Mouse (Mus musculus) monocyte, adult 5-6 weeks (primary cell): Measurements from ENCODE around the gene Olfr813. TPM values are rescaled to one million over a fixed set of nuclear protein-coding genes. Genes with fewer than 3 reads are reported as not detected.
"Not testable (repeated sequence)": the region's sequence is repeated elsewhere in the genome, so short reads cannot be mapped to it uniquely, and the experiment has no call there.

Source experiments
- ATAC-seq: fragments of 153-309, 156-312 bp; replicated peaks from 2 replicates; pipeline ENCODE4 v1.8.0; 2017; ENCODE audit warnings: mild to moderate bottlenecking; ENCODE audit not compliant: low TSS enrichment, insufficient number of reproducible peaks, severe bottlenecking, poor library complexity, low FRiP score
- total RNA-seq: library from RNA; stranded (forward); fragments of 200-1000, 200-491, 200-594 nt; gene quantifications from 3 replicates; pipeline ENCODE4 v1.2.3, GENCODE M21; 2017

Olfr813 gene
- total RNA-seq = not detected in 3 replicates

DNA sequence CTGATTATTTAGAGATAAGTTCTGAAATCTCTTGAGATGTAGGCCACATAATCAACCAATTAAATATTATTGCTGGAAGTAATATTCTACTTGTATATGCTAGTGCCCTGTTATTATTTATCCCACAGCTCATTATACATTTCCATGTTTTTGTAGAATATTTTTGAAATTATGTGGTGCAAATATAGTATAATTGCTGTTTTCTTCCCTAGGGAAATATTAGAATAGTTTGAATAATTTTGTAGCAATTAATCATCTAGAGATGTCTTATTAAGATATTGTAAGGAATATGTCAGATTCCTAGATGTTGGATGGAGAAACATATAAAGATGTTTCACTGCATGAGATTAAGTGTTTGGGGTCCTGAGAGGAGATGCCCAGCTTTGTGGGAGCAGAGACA is at the start of gene Olfr813:
Gene Olfr813 (plus strand): TSS at position 301 of the 400 bp plus-strand sequence.
- ATAC-seq = no peak

- no peak for ATAC-seq
These were observed 9.2 kb upstream of the Olfr813 start, which contains the start of gene Olfr812 for GRCm38 (mm10) chr10:129845994-129846393. Gene Olfr812, minus strand, starts transcription at chr10:129846094.

GRCm38 (mm10) chr10:129847343-129847742 is 7.8 kb upstream of the Olfr813 start:
- no peak for ATAC-seq

DNA sequence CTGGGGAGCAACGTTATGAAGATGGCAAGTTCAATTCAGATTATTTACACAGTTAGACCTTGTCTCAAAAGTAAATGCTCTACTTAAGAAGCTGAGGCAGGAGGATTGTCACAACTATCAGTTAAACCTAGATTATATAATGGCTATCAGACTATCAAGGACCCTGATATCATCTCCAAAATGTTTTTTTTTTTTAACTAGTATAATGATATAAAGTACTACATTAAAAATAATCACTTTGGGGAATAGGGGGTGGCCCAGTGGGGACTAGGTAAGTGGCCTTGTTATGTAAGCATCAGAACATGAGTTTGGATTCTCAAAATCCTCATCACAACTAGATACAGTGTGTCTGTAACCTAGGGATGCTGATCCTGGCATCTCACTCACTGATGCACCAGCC is 24.6 kb downstream of the Olfr813 start, which contains the start of gene Olfr814:
Gene Olfr814 (minus strand): TSS at position 101 of the 400 bp plus-strand sequence.
- ATAC-seq = not testable (repeated sequence)

DNA sequence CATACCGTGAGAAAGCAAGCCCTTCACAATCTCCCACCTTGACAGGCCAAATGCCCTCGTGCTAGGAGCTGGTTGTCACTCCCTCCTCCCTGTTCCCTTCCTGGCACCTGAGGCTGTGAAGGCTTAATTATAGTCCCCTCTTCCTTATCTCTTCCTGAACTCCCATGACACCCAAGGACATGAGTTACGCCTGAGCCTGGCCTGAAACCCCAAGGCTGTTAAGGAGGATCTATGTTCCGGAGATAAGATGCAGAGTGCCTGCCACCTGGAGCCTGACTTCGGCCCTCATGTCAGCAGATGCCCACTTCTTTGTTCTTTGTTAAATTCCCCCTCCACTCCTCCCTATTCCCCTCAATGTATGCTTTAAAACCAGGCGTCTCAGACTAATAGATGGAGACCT is 30.3 kb downstream of the Olfr813 start:
- not testable (repeated sequence) for ATAC-seq

DNA sequence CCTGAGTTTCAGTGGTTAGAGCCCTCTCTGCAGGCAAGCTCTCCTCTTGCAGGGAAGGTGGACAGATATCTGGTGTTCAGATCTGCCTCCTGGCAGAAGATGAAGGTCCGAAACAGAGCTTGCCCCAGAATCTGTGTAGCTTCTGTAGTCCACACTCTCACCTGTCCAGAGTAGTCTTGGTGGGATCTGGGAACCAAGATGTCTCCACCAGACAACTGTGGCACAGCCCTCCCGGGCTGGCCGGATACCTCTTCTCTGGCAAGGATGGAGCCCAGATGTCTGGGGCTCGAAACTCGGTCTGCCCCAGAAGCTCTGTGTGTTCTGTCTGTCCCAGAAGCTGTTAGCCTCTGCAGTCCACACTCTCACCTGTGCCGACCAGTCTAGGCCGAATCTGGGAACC is 30.8 kb downstream of the Olfr813 start:
- no peak for ATAC-seq

- not testable (repeated sequence) for ATAC-seq
These were observed 50.6 kb downstream of the Olfr813 start, which contains the start of gene Olfr815 for GRCm38 (mm10) chr10:129905767-129906166. Gene Olfr815, minus strand, starts transcription at chr10:129905867.

Other genes starting within 250 kb of the Olfr813 start
- gene Olfr796, start 242.8 kb upstream of the Olfr813 start, total RNA-seq = not detected in 3 replicates
- gene Olfr798, start 227.4 kb upstream of the Olfr813 start, total RNA-seq = not detected in 3 replicates
- 0.43 TPM in 1 of 3 replicates, not detected in the others for gene Olfr799, start 217.9 kb upstream of the Olfr813 start, total RNA-seq
- not detected in 3 replicates for gene Olfr800, start 197.7 kb upstream of the Olfr813 start, total RNA-seq
- gene Olfr801, start 181.5 kb upstream of the Olfr813 start, total RNA-seq = not detected in 3 replicates
- gene Olfr802, start 167.2 kb upstream of the Olfr813 start, total RNA-seq = not detected in 3 replicates
- not detected in 3 replicates for gene Olfr803, start 161.1 kb upstream of the Olfr813 start, total RNA-seq
- not detected in 3 replicates for gene Olfr804, start 152.2 kb upstream of the Olfr813 start, total RNA-seq
- gene Olfr805, start 126.0 kb upstream of the Olfr813 start, total RNA-seq = not detected in 3 replicates
- not detected in 3 replicates for gene Olfr806, start 113.4 kb upstream of the Olfr813 start, total RNA-seq
- not detected in 3 replicates for gene Olfr807, start 97.6 kb upstream of the Olfr813 start, total RNA-seq
- not detected in 3 replicates for gene Olfr808, start 89.9 kb upstream of the Olfr813 start, total RNA-seq
- gene Olfr809, start 80.7 kb upstream of the Olfr813 start, total RNA-seq = not detected in 3 replicates
- gene Olfr810, start 60.5 kb upstream of the Olfr813 start, total RNA-seq = not detected in 3 replicates
- gene Olfr811, start 51.0 kb upstream of the Olfr813 start, total RNA-seq = not detected in 3 replicates
- gene Olfr812, start 9.3 kb upstream of the Olfr813 start, total RNA-seq = not detected in 3 replicates
- gene Olfr814, start 24.5 kb downstream of the Olfr813 start, total RNA-seq = not detected in 3 replicates
- gene Olfr815, start 50.5 kb downstream of the Olfr813 start, total RNA-seq = not detected in 3 replicates
- not detected in 3 replicates for gene Olfr816, start 60.2 kb downstream of the Olfr813 start, total RNA-seq
- gene Olfr818, start 93.7 kb downstream of the Olfr813 start, total RNA-seq = not detected in 3 replicates
- not detected in 3 replicates for gene Olfr819, start 111.9 kb downstream of the Olfr813 start, total RNA-seq
- not detected in 3 replicates for gene Olfr247, start 120.8 kb downstream of the Olfr813 start, total RNA-seq
- not detected in 3 replicates for gene Gm10310, start 129.7 kb downstream of the Olfr813 start, total RNA-seq
- not detected in 3 replicates for gene Olfr820, start 157.3 kb downstream of the Olfr813 start, total RNA-seq
- gene Olfr821, start 175.0 kb downstream of the Olfr813 start, total RNA-seq = not detected in 3 replicates
- not detected in 3 replicates for gene Olfr822, start 215.8 kb downstream of the Olfr813 start, total RNA-seq